Mouse (Mus musculus): ENCODE data around the gene Gm10436.
"Not testable (repeated sequence)": the region's sequence is repeated elsewhere in the genome, so short reads cannot be mapped to it uniquely, and the experiment has no call there.

Gene Gm10436

GRCm38 (mm10) chr12:88182008-88182407 is at the start of gene Gm10436:
TSS of gene Gm10436 (minus strand) at chr12:88182108.
- not testable (repeated sequence) for TF ChIP-seq GATA4 (IDR thresholded peaks at IDR 0.05; ENCODE audit: insufficient replicate concordance, low read length)

GRCm38 (mm10) chr12:88219445-88219844 is 37.5 kb upstream of the Gm10436 start:
- TF ChIP-seq GATA4 (IDR thresholded peaks at IDR 0.05; ENCODE audit: insufficient replicate concordance, low read length), result no peak

GRCm38 (mm10) chr12:88214641-88215040 is 32.7 kb upstream of the Gm10436 start:
- TF ChIP-seq GATA4 (IDR thresholded peaks at IDR 0.05; ENCODE audit: insufficient replicate concordance, low read length), result no peak

- no peak for TF ChIP-seq GATA4 (IDR thresholded peaks at IDR 0.05; ENCODE audit: insufficient replicate concordance, low read length)
These were observed 20.9 kb upstream of the Gm10436 start for GRCm38 (mm10) chr12:88202856-88203255.

All from liver, adult (tissue).